Mouse (Mus musculus) cortical plate, adult 2 months (tissue): Measurements from ENCODE around the gene Scamp1. TPM values are rescaled to one million over a fixed set of nuclear protein-coding genes. Genes with fewer than 3 reads are reported as not detected.

Experiments
- H3K27ac ChIP-seq: fragments of 200-500 bp; 2 replicates; pipeline ENCODE4 v1.5.1; 2012; ENCODE audit warnings: low read length, control low read depth, inconsistent platforms; ENCODE audit not compliant: insufficient read depth
- H3K4me1 ChIP-seq: fragments of 200-500 bp; 2 replicates; pipeline ENCODE4 v1.6.1; 2011; ENCODE audit warnings: low read length; ENCODE audit not compliant: control insufficient read depth, insufficient read depth
- H3K4me3 ChIP-seq: fragments of 200-500 bp; 2 replicates; pipeline ENCODE4 v1.5.1; 2011; ENCODE audit warnings: mild to moderate bottlenecking, low read length, control low read depth; ENCODE audit not compliant: insufficient read depth
- CTCF ChIP-seq: fragments of 200-500 bp; IDR thresholded peaks from 2 replicates; pipeline ENCODE4 v1.5.1; 2011; ENCODE audit warnings: mild to moderate bottlenecking, control low read depth, low read length; ENCODE audit not compliant: insufficient read depth; ENCODE audit errors: extremely low read depth
- POLR2A ChIP-seq: fragments of 200-500 bp; IDR thresholded peaks from 2 replicates; pipeline ENCODE4 v1.6.1; 2011; ENCODE audit warnings: mild to moderate bottlenecking, low read length, control low read depth; ENCODE audit not compliant: insufficient read depth; ENCODE audit errors: extremely low read depth
- polyA plus RNA-seq: library from polyadenylated mRNA; depleted of rRNA; stranded (reverse); fragments of >200 nt; gene quantifications from 2 replicates; pipeline ENCODE4 v1.2.3, GENCODE M21; 2012

Gene Scamp1
- polyA plus RNA-seq, 1 experiment: 101 TPM

- Histone ChIP-seq H3K4me3 (no peak overlapping the region), H3K27ac (no peak overlapping the region), H3K4me1 (peaks cover 7% of the 10 kb centered on the region; the same call in 1 of the 2 replicates)
- TF ChIP-seq POLR2A (no peak), CTCF (no peak)
These were observed 44.8 kb downstream of the Scamp1 start for GRCm38 (mm10) chr13:94240873-94241272.

GRCm38 (mm10) chr13:94240111-94240510 is 45.5 kb downstream of the Scamp1 start:
- Histone ChIP-seq H3K4me3 (no peak overlapping the region), H3K4me1 (peaks cover 3% of the 10 kb centered on the region; the same call in 1 of the 2 replicates), H3K27ac (no peak overlapping the region)
- TF ChIP-seq CTCF (no peak), POLR2A (no peak)

GRCm38 (mm10) chr13:94239488-94239887 is 46.2 kb downstream of the Scamp1 start:
- no peak overlapping the region for H3K27ac ChIP-seq
- no peak for TF ChIP-seq POLR2A
- no peak for TF ChIP-seq CTCF
- H3K4me3 ChIP-seq: no peak overlapping the region
- H3K4me1 ChIP-seq: peaks cover 3% of the 10 kb centered on the region; the same call in 1 of the 2 replicates

GRCm38 (mm10) chr13:94231871-94232270 is 53.8 kb downstream of the Scamp1 start:
- no peak overlapping the region for H3K4me3 ChIP-seq
- no peaks in the 10 kb centered on the region for H3K4me1 ChIP-seq
- H3K27ac ChIP-seq: no peak overlapping the region
- TF ChIP-seq CTCF (no peak), POLR2A (no peak)

GRCm38 (mm10) chr13:94224717-94225705 is 60.6 kb downstream of the Scamp1 start:
- H3K27ac ChIP-seq: no peak overlapping the region
- H3K4me1 ChIP-seq: peaks cover 1% of the 10 kb centered on the region; the same call in 1 of the 2 replicates
- TF ChIP-seq CTCF: no peak
- TF ChIP-seq POLR2A: no peak
- no peak overlapping the region for H3K4me3 ChIP-seq

- no peak for TF ChIP-seq CTCF
- no peak for TF ChIP-seq POLR2A
- Histone ChIP-seq H3K27ac (no peak overlapping the region), H3K4me1 (peaks cover 1% of the 10 kb centered on the region; the same call in 1 of the 2 replicates), H3K4me3 (peak overlapping the region; percentile 21)
These were observed 62.0 kb downstream of the Scamp1 start for GRCm38 (mm10) chr13:94223609-94224008.

GRCm38 (mm10) chr13:94212716-94213115 is 72.9 kb downstream of the Scamp1 start:
- Histone ChIP-seq H3K4me1 (no peaks in the 10 kb centered on the region; the same call in none of the 2 replicates), H3K27ac (no peak overlapping the region), H3K4me3 (no peak overlapping the region)
- TF ChIP-seq CTCF (peak; percentile 25; the same call in 1 of the 2 replicates), POLR2A (no peak)

GRCm38 (mm10) chr13:94212179-94212578 is 73.5 kb downstream of the Scamp1 start:
- no peaks in the 10 kb centered on the region; the same call in none of the 2 replicates for H3K4me1 ChIP-seq
- TF ChIP-seq POLR2A (no peak), CTCF (no peak)
- no peak overlapping the region for H3K4me3 ChIP-seq

GRCm38 (mm10) chr13:94211236-94212119 is 74.2 kb downstream of the Scamp1 start:
- no peak for TF ChIP-seq POLR2A
- TF ChIP-seq CTCF: no peak
- Histone ChIP-seq H3K27ac (no peak overlapping the region), H3K4me3 (no peak overlapping the region), H3K4me1 (no peaks in the 10 kb centered on the region; the same call in none of the 2 replicates)

More at GRCm38 (mm10) chr13:94212179-94212578, 73.5 kb downstream of the Scamp1 start:
- H3K27ac ChIP-seq: no peak overlapping the region
